Mouse (Mus musculus) embryonic facial prominence, embryonic 11.5 days (tissue): ENCODE measurements at regions not wholly inside any gene's neighbourhood (a gene's known extent, or its start where the extent isn't known, plus 50 kb on each side); places are given as distances from the start of the nearest gene placed in this dataset.

Source experiments
- ATAC-seq: fragments of 200-750 bp; cut with Nextera tagmentation; replicated peaks from 2 replicates; pipeline ENCODE4 v1.8.0; 2017; ENCODE audit warnings: low read depth; ENCODE audit not compliant: insufficient number of reproducible peaks, low FRiP score, low TSS enrichment
- DNase-seq: peaks from one replicate; pipeline ENCODE4 v3.0.0-alpha.2; 2015; ENCODE audit warnings: low spot score
- H3K27ac ChIP-seq: fragments of 300-500 bp; sonication (generic); replicated peaks from 2 replicates; pipeline ENCODE4 v1.5.1; 2014; ENCODE audit warnings: mild to moderate bottlenecking, low read depth, low read length, control low read depth
- H3K27me3 ChIP-seq: fragments of 300-500 bp; sonication (generic); 2 replicates; pipeline ENCODE4 v1.6.1; 2014; ENCODE audit warnings: mild to moderate bottlenecking, low read length, moderate library complexity, mixed read lengths; ENCODE audit not compliant: control insufficient read depth, insufficient read depth
- H3K36me3 ChIP-seq: fragments of 300-500 bp; sonication (generic); replicated peaks from 2 replicates; pipeline ENCODE4 v1.6.1; 2014; ENCODE audit warnings: low read depth, mild to moderate bottlenecking, low read length, moderate library complexity, mixed read lengths; ENCODE audit not compliant: control insufficient read depth, insufficient read depth
- H3K4me1 ChIP-seq: fragments of 300-500 bp; sonication (generic); 2 replicates; pipeline ENCODE4 v1.6.1; 2014; ENCODE audit warnings: low read length, mixed read lengths; ENCODE audit not compliant: control insufficient read depth, insufficient read depth
- H3K4me2 ChIP-seq: fragments of 300-500 bp; sonication (generic); 2 replicates; pipeline ENCODE4 v1.6.1; 2014; ENCODE audit warnings: low read depth, mild to moderate bottlenecking, control low read depth, low read length, moderate library complexity
- H3K4me3 ChIP-seq: fragments of 300-500 bp; sonication (generic); 2 replicates; pipeline ENCODE4 v1.5.1; 2014; ENCODE audit warnings: low read depth, low read length, control low read depth
- H3K9ac ChIP-seq: fragments of 300-500 bp; sonication (generic); replicated peaks from 2 replicates; pipeline ENCODE4 v1.6.1; 2014; ENCODE audit warnings: mild to moderate bottlenecking, control low read depth, low read length
- H3K9me3 ChIP-seq: fragments of 300-500 bp; sonication (generic); replicated peaks from 2 replicates; pipeline ENCODE4 v1.6.1; 2016; ENCODE audit warnings: mild to moderate bottlenecking, low read length, inconsistent platforms, mixed read lengths; ENCODE audit not compliant: control insufficient read depth
- WGBS: fragments of 180-500 bp; shearing (Covaris S2); extraction: QIAGEN DNeasy Blood & Tissue Kit; methylation state at CpG from one replicate; pipeline ENCODE4 v1.1.7; 2014; 5-methylcytosine and 5-hydroxymethylcytosine counted together

DNA sequence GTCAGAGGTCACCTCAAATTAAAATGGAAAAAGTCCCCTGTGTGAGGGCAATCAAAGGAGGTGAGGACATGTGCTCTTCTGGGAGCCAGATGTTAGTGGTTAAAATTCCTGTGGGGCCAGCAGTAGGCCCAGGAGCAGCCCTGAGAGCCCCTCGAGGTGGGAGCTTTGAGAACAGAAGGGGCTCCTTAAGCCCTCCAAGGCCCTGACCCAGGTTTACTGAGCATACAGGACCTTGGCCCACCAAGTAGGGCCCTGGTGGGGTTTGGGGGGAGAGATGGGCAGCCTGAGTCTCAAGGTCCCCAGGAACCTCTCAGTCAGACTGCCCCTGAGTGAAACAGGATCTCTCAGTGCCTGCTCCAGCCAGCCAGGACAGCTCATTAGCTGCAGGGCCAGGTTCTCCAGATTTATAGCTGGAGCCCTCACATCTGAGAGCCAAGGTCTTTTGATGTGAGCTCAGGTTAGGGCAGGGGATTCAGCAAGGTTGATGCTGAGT is 65.4 kb upstream of the Laptm4a start:
- 0 out of 2 replicates have a peak, but pooled peaks have one; percentile 30 for ATAC-seq
- no peak overlapping the region for H3K4me3 ChIP-seq
- peaks cover 10% of the 10 kb centered on the region for H3K4me1 ChIP-seq
- no peak overlapping the region for H3K9ac ChIP-seq
- H3K36me3 ChIP-seq, result no peaks in the 10 kb centered on the region
- no peaks in the 10 kb centered on the region for H3K9me3 ChIP-seq
- H3K27me3 ChIP-seq, result no peaks in the 10 kb centered on the region
- peak; percentile 71 for DNase-seq
- H3K4me2 ChIP-seq, result no peak overlapping the region
- WGBS, result 11% methylated on average over 1 of the region's 1 CpGs
- H3K27ac ChIP-seq, result 0 out of 2 replicates have a peak overlapping the region, but pooled peaks have one; percentile 47

DNA sequence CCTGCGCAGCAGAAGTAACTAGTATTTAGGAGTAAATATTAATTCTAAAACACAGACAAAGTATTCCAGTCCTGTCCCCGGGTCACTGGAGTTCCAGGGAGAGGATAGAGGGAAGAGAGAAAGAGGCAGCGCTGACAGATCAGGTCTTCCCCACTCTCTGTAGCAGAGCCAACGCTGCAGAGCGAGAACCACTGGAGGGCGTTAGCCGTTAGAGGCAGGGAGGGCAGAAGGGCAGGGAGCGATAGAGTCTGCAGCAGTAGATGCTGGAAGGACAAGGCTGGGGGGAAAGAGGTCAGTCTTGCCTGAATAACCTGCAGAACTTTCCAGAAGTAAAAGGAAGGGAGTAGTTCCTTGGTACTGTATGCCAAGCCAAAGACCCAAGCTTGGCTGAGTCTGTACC is 64.2 kb upstream of the Laptm4a start:
- no peak for DNase-seq
- Histone ChIP-seq H3K9ac (no peak overlapping the region), H3K27me3 (no peaks in the 10 kb centered on the region), H3K4me2 (no peak overlapping the region), H3K4me3 (no peak overlapping the region), H3K9me3 (no peaks in the 10 kb centered on the region), H3K27ac (no peak overlapping the region), H3K36me3 (no peaks in the 10 kb centered on the region), H3K4me1 (peaks cover 10% of the 10 kb centered on the region)
- WGBS, result 40% methylated on average over 8 of the region's 8 CpGs
- no peak for ATAC-seq

DNA sequence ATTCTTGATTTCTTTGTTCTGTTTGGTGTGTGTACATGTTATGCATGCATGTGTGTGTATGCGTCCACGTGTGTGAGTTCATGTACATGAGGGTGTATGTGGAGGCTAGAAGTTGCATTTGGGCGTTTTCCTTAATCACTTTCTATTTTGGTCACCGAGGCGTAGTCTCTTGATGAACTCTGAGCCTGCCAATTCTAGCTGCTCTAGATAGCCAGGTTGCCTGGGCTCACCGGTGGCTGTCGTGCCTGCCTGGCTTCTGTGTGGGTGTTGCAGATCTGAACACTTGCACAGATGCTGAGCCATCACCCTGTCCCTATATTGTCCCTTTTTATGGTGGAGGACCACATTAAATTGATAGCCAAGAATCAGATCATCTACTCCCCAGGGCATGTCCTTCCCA is 62.7 kb upstream of the Laptm4a start:
- Histone ChIP-seq H3K27ac (no peak overlapping the region), H3K9ac (no peak overlapping the region), H3K4me2 (no peak overlapping the region), H3K27me3 (no peaks in the 10 kb centered on the region), H3K36me3 (no peaks in the 10 kb centered on the region), H3K4me3 (no peak overlapping the region), H3K9me3 (no peaks in the 10 kb centered on the region), H3K4me1 (peaks cover 10% of the 10 kb centered on the region)
- ATAC-seq (no peak), DNase-seq (no peak)
- WGBS, result 83% methylated on average over 7 of the region's 7 CpGs

DNA sequence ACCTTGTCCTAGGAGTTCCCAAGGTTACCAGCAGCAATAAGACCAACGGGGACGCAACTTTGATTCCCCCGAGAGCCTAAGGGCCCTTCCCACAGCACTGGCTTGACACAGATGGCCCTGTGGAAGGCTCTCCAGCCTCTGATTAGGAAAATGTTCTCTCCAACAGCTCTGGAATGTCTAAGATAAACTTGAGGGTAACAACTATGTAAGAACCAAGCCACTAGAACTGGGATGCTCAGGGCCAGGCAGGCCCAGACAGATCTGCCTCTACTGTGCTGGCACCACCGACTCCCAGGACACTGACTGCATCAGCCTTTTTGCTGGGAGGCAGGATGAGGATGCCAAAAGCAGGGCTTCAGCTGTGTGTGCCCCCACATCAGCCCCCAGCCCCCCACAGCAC is 61.9 kb upstream of the Laptm4a start:
- Histone ChIP-seq H3K4me2 (no peak overlapping the region), H3K9me3 (no peaks in the 10 kb centered on the region), H3K27me3 (no peaks in the 10 kb centered on the region), H3K36me3 (no peaks in the 10 kb centered on the region), H3K4me1 (peaks cover 10% of the 10 kb centered on the region), H3K9ac (no peak overlapping the region), H3K27ac (no peak overlapping the region), H3K4me3 (no peak overlapping the region)
- WGBS, result 78% methylated on average over 4 of the region's 4 CpGs
- no peak for DNase-seq
- ATAC-seq, result no peak

DNA sequence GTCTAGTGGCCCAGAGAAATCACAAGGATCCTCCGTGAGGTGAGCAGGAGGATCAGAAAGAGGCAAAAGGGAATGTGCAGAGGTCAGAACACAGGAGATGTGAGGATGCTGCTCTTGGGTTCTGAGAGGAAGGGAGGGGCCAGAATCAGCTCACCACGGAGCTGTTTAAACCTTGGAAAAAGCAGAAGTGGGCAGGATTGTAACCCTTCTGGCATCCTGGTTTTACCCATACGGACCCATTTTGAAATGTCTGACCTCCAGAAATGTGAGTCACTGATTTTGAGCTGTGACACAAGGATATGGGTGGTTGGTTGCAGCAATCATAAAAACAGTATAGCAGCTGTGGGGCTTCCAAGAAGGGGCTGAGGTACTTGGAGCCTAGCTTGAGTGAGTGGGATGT is 56.6 kb upstream of the Laptm4a start:
- Histone ChIP-seq H3K36me3 (no peaks in the 10 kb centered on the region), H3K27me3 (no peaks in the 10 kb centered on the region), H3K9ac (no peak overlapping the region), H3K4me1 (no peaks in the 10 kb centered on the region; the same call in 1 of the 2 replicates), H3K4me2 (no peak overlapping the region), H3K9me3 (no peaks in the 10 kb centered on the region), H3K4me3 (no peak overlapping the region), H3K27ac (no peak overlapping the region)
- ATAC-seq (no peak), DNase-seq (no peak)
- 64% methylated on average over 3 of the region's 3 CpGs for WGBS

DNA sequence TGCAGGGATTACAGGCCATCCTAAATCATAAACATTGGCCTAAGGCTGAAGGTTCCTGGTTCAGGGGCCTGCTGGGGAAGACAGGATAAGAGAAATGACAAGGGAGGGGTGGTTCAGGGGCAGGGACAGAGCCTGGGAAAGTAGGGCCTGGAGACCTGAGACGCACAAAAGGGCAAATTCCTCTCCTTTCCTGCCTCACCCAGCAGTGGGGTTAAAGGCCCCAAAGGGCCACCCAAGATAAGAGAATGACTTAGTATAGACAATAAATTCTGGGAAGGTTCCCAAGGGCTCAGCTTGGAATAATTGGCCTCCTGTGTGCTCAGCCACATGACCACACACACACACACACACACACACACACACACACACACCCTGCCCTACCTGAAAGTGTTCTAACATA is 56.2 kb upstream of the Laptm4a start:
- ATAC-seq (no peak), DNase-seq (no peak)
- no peaks in the 10 kb centered on the region for H3K27me3 ChIP-seq
- H3K4me1 ChIP-seq, result no peaks in the 10 kb centered on the region; the same call in 1 of the 2 replicates
- no peaks in the 10 kb centered on the region for H3K36me3 ChIP-seq
- no peak overlapping the region for H3K9ac ChIP-seq
- H3K4me2 ChIP-seq, result no peak overlapping the region
- no peaks in the 10 kb centered on the region for H3K9me3 ChIP-seq
- H3K4me3 ChIP-seq, result no peak overlapping the region
- H3K27ac ChIP-seq, result no peak overlapping the region
- WGBS, result 40% methylated on average over 1 of the region's 1 CpGs

DNA sequence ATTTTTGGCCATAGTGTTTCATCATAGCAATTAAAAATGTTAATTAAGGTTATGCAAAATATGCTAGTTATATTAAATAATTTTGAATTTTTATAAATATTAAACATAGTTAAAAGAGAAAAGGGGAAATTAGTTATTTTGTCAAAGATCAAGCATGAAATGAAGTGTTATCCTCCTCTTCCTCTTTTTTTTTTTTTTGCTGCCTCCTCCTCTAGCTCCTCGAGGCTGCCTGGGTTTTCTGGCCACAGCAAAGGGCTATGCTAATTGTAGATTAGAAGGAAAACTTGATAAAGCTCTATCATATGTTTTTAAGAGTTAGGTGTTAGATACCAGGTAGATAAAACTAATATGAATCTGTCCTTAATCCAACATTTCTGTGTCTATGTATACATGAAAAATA is 54.4 kb upstream of the Laptm4a start:
- Histone ChIP-seq H3K27ac (no peak overlapping the region), H3K4me2 (no peak overlapping the region), H3K9me3 (no peaks in the 10 kb centered on the region), H3K36me3 (no peaks in the 10 kb centered on the region), H3K4me3 (no peak overlapping the region), H3K4me1 (no peaks in the 10 kb centered on the region), H3K9ac (no peak overlapping the region), H3K27me3 (no peaks in the 10 kb centered on the region)
- DNase-seq (no peak), ATAC-seq (no peak)
- WGBS, result 44% methylated on average over 1 of the region's 1 CpGs

DNA sequence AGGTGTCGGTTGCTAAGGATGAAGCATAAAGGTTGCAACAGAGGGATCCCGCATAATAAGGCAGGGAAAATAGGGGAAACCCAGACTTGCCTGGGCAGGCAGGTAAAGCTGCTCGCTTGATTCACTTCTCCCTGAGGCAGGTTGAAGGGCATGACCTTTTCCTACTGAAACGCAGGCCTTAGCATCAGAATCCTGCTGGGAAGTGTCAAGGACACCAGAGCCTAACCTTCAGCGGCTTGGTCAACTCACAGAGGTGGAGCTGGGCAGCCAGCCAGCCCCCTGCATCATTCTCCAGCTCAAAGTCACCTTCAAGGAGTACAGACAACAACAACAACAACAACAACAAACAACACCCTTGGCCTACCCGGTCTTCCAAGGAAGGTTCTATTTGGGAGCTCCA is 52.8 kb upstream of the Laptm4a start:
- H3K4me2 ChIP-seq, result no peak overlapping the region
- no peaks in the 10 kb centered on the region for H3K36me3 ChIP-seq
- H3K27me3 ChIP-seq, result no peaks in the 10 kb centered on the region
- no peak overlapping the region for H3K4me3 ChIP-seq
- H3K9ac ChIP-seq, result no peak overlapping the region
- no peak overlapping the region for H3K27ac ChIP-seq
- WGBS, result 68% methylated on average over 6 of the region's 6 CpGs
- no peak for DNase-seq
- H3K4me1 ChIP-seq, result no peaks in the 10 kb centered on the region
- no peak for ATAC-seq
- H3K9me3 ChIP-seq, result no peaks in the 10 kb centered on the region
